18 mouse cellular contexts compared by ENCODE assay signal in genomic region chr17:10360738-10361137, GRCm38 (mm10). TPM values are rescaled to one million over a fixed set of nuclear protein-coding genes. Genes with fewer than 3 reads are reported as not detected.
DNase-seq lines count a peak whose midpoint lies in the region; ATAC-seq and TF ChIP-seq lines count a peak whose summit lies in the region.
"Had no signal": no experiment of that assay in that cellular context is flagged by ENCODE, and none has a peak within 500 bp of the region (broad histone marks: within the 10 kb centered on the region; RNA-seq: fewer than 3 reads in every experiment).

No protein-coding gene starts in this region.

- no peaks in the 10 kb centered on the region for H3K27me3 ChIP-seq in kidney, embryonic 16.5 days (ENCODE audit: insufficient read depth, low read length)
- no peaks in the 10 kb centered on the region for H3K27me3 ChIP-seq in midbrain, embryonic 14.5 days (ENCODE audit: control insufficient read depth, insufficient read depth, low read length)
- no peaks in the 10 kb centered on the region for H3K27me3 ChIP-seq in midbrain, embryonic 11.5 days (ENCODE audit: control insufficient read depth, insufficient read depth, low read length)
- H3K27me3 ChIP-seq: midbrain, embryonic 12.5 days; stomach, embryonic 15.5 days had no signal

- no peaks in the 10 kb centered on the region for H3K36me3 ChIP-seq in kidney, embryonic 16.5 days (ENCODE audit: insufficient read depth, low read length)
- H3K36me3 ChIP-seq in midbrain, embryonic 14.5 days (ENCODE audit: control insufficient read depth, insufficient read depth, low read length), result no peaks in the 10 kb centered on the region
- H3K36me3 ChIP-seq in midbrain, embryonic 11.5 days (ENCODE audit: control insufficient read depth, insufficient read depth, low read length), result no peaks in the 10 kb centered on the region
- H3K36me3 ChIP-seq: midbrain, embryonic 12.5 days; stomach, embryonic 15.5 days had no signal

- no peak overlapping the region for H3K4me2 ChIP-seq in kidney, embryonic 16.5 days (replicated peaks; ENCODE audit: low read depth, low read length)
- no peak overlapping the region for H3K4me2 ChIP-seq in midbrain, embryonic 14.5 days (ENCODE audit: low read length)
- no peak overlapping the region for H3K4me2 ChIP-seq in midbrain, embryonic 11.5 days
- H3K4me2 ChIP-seq: lung, embryonic 14.5 days; midbrain, embryonic 12.5 days; stomach, embryonic 15.5 days had no signal

- peak; percentile 33; the same call in 1 of the 2 replicates for ATAC-seq in kidney, embryonic 16.5 days (ENCODE audit: low FRiP score, low TSS enrichment)
- ATAC-seq in midbrain, embryonic 14.5 days (ENCODE audit: low FRiP score, low TSS enrichment), result no peak
- ATAC-seq in midbrain, embryonic 11.5 days (ENCODE audit: low FRiP score), result no peak
- ATAC-seq: activated CD4-positive, CD25-positive, alpha-beta regulatory T cell, adult 4 months had no signal

- no peak overlapping the region for H3K9ac ChIP-seq in kidney, embryonic 16.5 days (replicated peaks; ENCODE audit: low read length)
- no peak overlapping the region for H3K9ac ChIP-seq in midbrain, embryonic 14.5 days (replicated peaks; ENCODE audit: low read length)
- H3K9ac ChIP-seq in midbrain, embryonic 11.5 days (ENCODE audit: low read length), result no peak overlapping the region
- H3K9ac ChIP-seq: lung, embryonic 14.5 days; midbrain, embryonic 12.5 days; stomach, embryonic 15.5 days had no signal

- H3K4me3 ChIP-seq in gastrocnemius, adult 2 months, result no peak overlapping the region
- H3K4me3 ChIP-seq in kidney, embryonic 16.5 days (ENCODE audit: low read length), result no peak overlapping the region
- no peak overlapping the region for H3K4me3 ChIP-seq in midbrain, embryonic 14.5 days (replicated peaks; ENCODE audit: low read depth, low read length)
- no peak overlapping the region for H3K4me3 ChIP-seq in midbrain, embryonic 11.5 days (ENCODE audit: low read depth, low read length)
- H3K4me3 ChIP-seq: midbrain, embryonic 12.5 days; stomach, embryonic 15.5 days had no signal

- no peak for TF ChIP-seq CTCF in gastrocnemius, adult 2 months (IDR thresholded peaks at IDR 0.05)

- no peaks in the 10 kb centered on the region for H3K9me3 ChIP-seq in kidney, embryonic 16.5 days (ENCODE audit: low read length)
- H3K9me3 ChIP-seq in midbrain, embryonic 14.5 days (ENCODE audit: control insufficient read depth, low read length), result no peaks in the 10 kb centered on the region
- H3K9me3 ChIP-seq in midbrain, embryonic 11.5 days (ENCODE audit: control insufficient read depth, low read length), result no peaks in the 10 kb centered on the region
- H3K9me3 ChIP-seq: midbrain, embryonic 12.5 days; stomach, embryonic 15.5 days had no signal

- H3K27ac ChIP-seq in gastrocnemius, adult 2 months, result peak overlapping the region; percentile 69
- no peak overlapping the region for H3K27ac ChIP-seq in kidney, embryonic 16.5 days (ENCODE audit: low read length)
- no peak overlapping the region for H3K27ac ChIP-seq in midbrain, embryonic 14.5 days (replicated peaks; ENCODE audit: low read depth, low read length)
- no peak overlapping the region for H3K27ac ChIP-seq in midbrain, embryonic 11.5 days (ENCODE audit: low read depth, low read length)
- H3K27ac ChIP-seq: midbrain, embryonic 12.5 days; stomach, embryonic 15.5 days had no signal

- peaks cover 7% of the 10 kb centered on the region for H3K4me1 ChIP-seq in kidney, embryonic 16.5 days (ENCODE audit: insufficient read depth, low read length)
- H3K4me1 ChIP-seq in midbrain, embryonic 14.5 days (ENCODE audit: control insufficient read depth, insufficient read depth, low read length), result peaks cover 13% of the 10 kb centered on the region
- peaks cover 16% of the 10 kb centered on the region for H3K4me1 ChIP-seq in midbrain, embryonic 11.5 days (ENCODE audit: control insufficient read depth, insufficient read depth, low read length)
- H3K4me1 ChIP-seq: stomach, embryonic 15.5 days had no signal

- intact Hi-C loops in gastrocnemius, adult 2 months (cut with DNase I), result no loop called here

- 55% methylated on average over 4 of the region's 4 CpGs for WGBS in kidney, embryonic 16.5 days
- 56% methylated on average over 4 of the region's 4 CpGs for WGBS in midbrain, embryonic 14.5 days
- 75% methylated on average over 4 of the region's 4 CpGs for WGBS in midbrain, embryonic 11.5 days

- DNase-seq in gastrocnemius, adult 2 months, result no peak
- DNase-seq in gastrocnemius, postnatal 4 days (ENCODE audit: low spot score in 2 of 2), result no peak
- DNase-seq in kidney, adult 18-20 months, result no peak
- peak; percentile 11 for DNase-seq in midbrain, embryonic 14.5 days
- no peak for DNase-seq in midbrain, embryonic 11.5 days (ENCODE audit: low spot score, missing footprints)
- DNase-seq in retina, postnatal 1 day, result peak; percentile 82
- DNase-seq in urinary bladder, adult 18-20 months (ENCODE audit: low spot score in 2 of 2), result no peak
- DNase-seq: adrenal gland, postnatal 25 days; cerebellum, adult 2 months; gastrocnemius, postnatal 10 days; kidney, adult 8-10 months; layer of hippocampus, postnatal 36 days; lung, embryonic 14.5 days; right cerebral cortex, postnatal 14 days had no signal

RNA-seq across cellular contexts. Expression of gene Qk, which starts 41.1 kb away (rescaled TPM):
- 100 to 1,000 TPM; 236 to 397 TPM for total RNA-seq in gastrocnemius, adult 2 months (2021)
- 100 to 1,000 TPM; 316 to 362 TPM for total RNA-seq in gastrocnemius, postnatal 4 days (2021)
- polyA plus RNA-seq in kidney, embryonic 16.5 days (2015; fragmentation: Nextera tagmentation; extraction: Ambion mirVana), result 22.5 and 30.5 TPM in 2 replicates
- 52.9 and 62.8 TPM in 2 replicates for polyA plus RNA-seq in midbrain, embryonic 14.5 days (2014; fragmentation: Nextera tagmentation; extraction: Ambion mirVana)
- polyA plus RNA-seq in midbrain, embryonic 11.5 days (2014; fragmentation: Nextera tagmentation; extraction: Ambion mirVana), result 63.2 and 73.7 TPM in 2 replicates

Comparison
In these comparisons a context has a peak if more than half of its experiments do, and no peak if none do; other contexts are left out.
1. DNase-seq: peak in midbrain, embryonic 14.5 days (single experiment) and retina, postnatal 1 day (single experiment); none in gastrocnemius, adult 2 months (single experiment), gastrocnemius, postnatal 4 days (0 of 2), kidney, adult 18-20 months (single experiment), midbrain, embryonic 11.5 days (single experiment) and urinary bladder, adult 18-20 months (0 of 2).